Mouse (Mus musculus): ENCODE measurements at regions not wholly inside any gene's neighbourhood (a gene's known extent, or its start where the extent isn't known, plus 50 kb on each side); places are given as distances from the start of the nearest gene placed in this dataset.

DNA sequence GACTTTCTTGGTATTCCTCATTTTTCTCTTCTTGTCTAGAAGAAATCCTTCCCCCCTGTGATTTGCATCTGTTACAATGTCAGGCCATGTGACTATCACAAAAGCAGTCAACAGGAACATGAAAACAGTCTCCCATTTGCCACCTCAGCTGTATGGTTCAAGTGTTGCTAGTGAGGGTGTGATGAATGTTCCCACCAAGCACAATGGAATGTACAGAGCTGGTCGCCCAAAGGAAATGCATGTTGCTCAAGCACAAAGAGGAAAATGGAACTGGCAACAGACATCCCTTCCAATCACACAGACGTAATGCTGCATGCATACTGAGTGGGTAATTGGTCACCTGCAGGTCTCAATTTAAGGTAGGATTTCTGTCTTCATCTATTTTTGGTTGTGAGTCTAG lies 324.1 kb upstream of the BC052040 start:
- no peaks in the 10 kb centered on the region for H3K4me1 ChIP-seq (ENCODE audit: control insufficient read depth, insufficient read depth)
- H3K27ac ChIP-seq (ENCODE audit: low read depth): no peak overlapping the region
- no peak overlapping the region for H3K4me3 ChIP-seq (ENCODE audit: low read depth, low read length)
- DNase-seq (ENCODE audit: low spot score) (no peak), ATAC-seq (ENCODE audit: insufficient read depth, low read depth) (no peak)
- H3K36me3 ChIP-seq (replicated peaks; ENCODE audit: control insufficient read depth, insufficient read depth, low read length): no peaks in the 10 kb centered on the region
- H3K4me2 ChIP-seq (ENCODE audit: low read depth, low read length): no peak overlapping the region
- no peaks in the 10 kb centered on the region for H3K9me3 ChIP-seq (replicated peaks; ENCODE audit: control insufficient read depth, low read length)
- TF ChIP-seq EP300 (IDR thresholded peaks at IDR 0.05; ENCODE audit: low read depth): no peak
- TF ChIP-seq CTCF (IDR thresholded peaks at IDR 0.05; ENCODE audit: low read depth): no peak
- no peak overlapping the region for H3K9ac ChIP-seq (replicated peaks; ENCODE audit: low read depth, low read length)
- WGBS: 62% methylated on average over 2 of the region's 2 CpGs
- no peaks in the 10 kb centered on the region for H3K27me3 ChIP-seq (ENCODE audit: control insufficient read depth, insufficient read depth, low read length)

DNA sequence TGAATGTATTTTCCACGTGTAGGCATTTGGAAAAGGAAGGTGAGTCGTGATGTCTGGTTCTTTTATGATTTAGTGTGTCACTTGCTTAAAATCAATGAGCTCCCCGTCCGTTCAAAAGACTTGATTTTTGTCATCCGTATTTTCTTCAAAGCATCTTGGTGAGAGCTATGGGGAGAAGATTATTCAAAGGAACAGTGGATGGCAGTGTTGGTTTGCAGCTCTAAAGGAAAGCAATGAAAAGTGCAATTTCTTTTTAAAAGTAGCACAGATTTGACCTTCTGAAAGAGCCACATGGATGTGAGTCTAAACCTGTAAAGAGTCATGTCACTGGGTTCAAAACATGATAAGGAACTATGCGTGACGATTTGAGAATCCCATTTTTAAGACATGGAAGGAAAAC lies 313.3 kb upstream of the BC052040 start:
- Histone ChIP-seq H3K27me3 (ENCODE audit: control insufficient read depth, insufficient read depth, low read length) (no peaks in the 10 kb centered on the region), H3K36me3 (replicated peaks; ENCODE audit: control insufficient read depth, insufficient read depth, low read length) (no peaks in the 10 kb centered on the region), H3K4me3 (ENCODE audit: low read depth, low read length) (no peak overlapping the region), H3K9ac (replicated peaks; ENCODE audit: low read depth, low read length) (no peak overlapping the region), H3K9me3 (replicated peaks; ENCODE audit: control insufficient read depth, low read length) (no peaks in the 10 kb centered on the region), H3K27ac (ENCODE audit: low read depth) (no peak overlapping the region), H3K4me1 (ENCODE audit: control insufficient read depth, insufficient read depth) (no peaks in the 10 kb centered on the region), H3K4me2 (ENCODE audit: low read depth, low read length) (no peak overlapping the region)
- WGBS: 55% methylated on average over 7 of the region's 7 CpGs
- no peak for ATAC-seq (ENCODE audit: insufficient read depth, low read depth)
- DNase-seq (ENCODE audit: low spot score): no peak
- TF ChIP-seq CTCF (IDR thresholded peaks at IDR 0.05; ENCODE audit: low read depth) (no peak), EP300 (IDR thresholded peaks at IDR 0.05; ENCODE audit: low read depth) (no peak)

GRCm38 (mm10) chr2:115277421-115277820 lies 304.1 kb upstream of the BC052040 start:
- H3K4me3 ChIP-seq (ENCODE audit: low read depth, low read length): no peak overlapping the region
- H3K27me3 ChIP-seq (ENCODE audit: control insufficient read depth, insufficient read depth, low read length): no peaks in the 10 kb centered on the region
- 65% methylated on average over 4 of the region's 4 CpGs for WGBS
- DNase-seq (ENCODE audit: low spot score): no peak
- ATAC-seq (ENCODE audit: insufficient read depth, low read depth): no peak
- no peaks in the 10 kb centered on the region for H3K9me3 ChIP-seq (replicated peaks; ENCODE audit: control insufficient read depth, low read length)
- TF ChIP-seq CTCF (IDR thresholded peaks at IDR 0.05; ENCODE audit: low read depth): no peak
- TF ChIP-seq EP300 (IDR thresholded peaks at IDR 0.05; ENCODE audit: low read depth): no peak
- H3K9ac ChIP-seq (replicated peaks; ENCODE audit: low read depth, low read length): no peak overlapping the region
- no peak overlapping the region for H3K4me2 ChIP-seq (ENCODE audit: low read depth, low read length)
- H3K27ac ChIP-seq (ENCODE audit: low read depth): no peak overlapping the region
- no peaks in the 10 kb centered on the region for H3K4me1 ChIP-seq (ENCODE audit: control insufficient read depth, insufficient read depth)
- no peaks in the 10 kb centered on the region for H3K36me3 ChIP-seq (replicated peaks; ENCODE audit: control insufficient read depth, insufficient read depth, low read length)

- no peaks in the 10 kb centered on the region for H3K27me3 ChIP-seq (ENCODE audit: control insufficient read depth, insufficient read depth, low read length)
- DNase-seq (ENCODE audit: low spot score): no peak
- no peaks in the 10 kb centered on the region for H3K9me3 ChIP-seq (replicated peaks; ENCODE audit: control insufficient read depth, low read length)
- no peak overlapping the region for H3K4me3 ChIP-seq (ENCODE audit: low read depth, low read length)
- H3K36me3 ChIP-seq (replicated peaks; ENCODE audit: control insufficient read depth, insufficient read depth, low read length): no peaks in the 10 kb centered on the region
- no peaks in the 10 kb centered on the region for H3K4me1 ChIP-seq (ENCODE audit: control insufficient read depth, insufficient read depth)
- H3K9ac ChIP-seq (replicated peaks; ENCODE audit: low read depth, low read length): no peak overlapping the region
- H3K27ac ChIP-seq (ENCODE audit: low read depth): no peak overlapping the region
- TF ChIP-seq EP300 (IDR thresholded peaks at IDR 0.05; ENCODE audit: low read depth) (no peak), CTCF (IDR thresholded peaks at IDR 0.05; ENCODE audit: low read depth) (no peak)
- ATAC-seq (ENCODE audit: insufficient read depth, low read depth): no peak
- WGBS: 68% methylated on average over 2 of the region's 2 CpGs
- no peak overlapping the region for H3K4me2 ChIP-seq (ENCODE audit: low read depth, low read length)
Observed at GRCm38 (mm10) chr2:115293020-115293419, 288.5 kb upstream of the BC052040 start.

DNA sequence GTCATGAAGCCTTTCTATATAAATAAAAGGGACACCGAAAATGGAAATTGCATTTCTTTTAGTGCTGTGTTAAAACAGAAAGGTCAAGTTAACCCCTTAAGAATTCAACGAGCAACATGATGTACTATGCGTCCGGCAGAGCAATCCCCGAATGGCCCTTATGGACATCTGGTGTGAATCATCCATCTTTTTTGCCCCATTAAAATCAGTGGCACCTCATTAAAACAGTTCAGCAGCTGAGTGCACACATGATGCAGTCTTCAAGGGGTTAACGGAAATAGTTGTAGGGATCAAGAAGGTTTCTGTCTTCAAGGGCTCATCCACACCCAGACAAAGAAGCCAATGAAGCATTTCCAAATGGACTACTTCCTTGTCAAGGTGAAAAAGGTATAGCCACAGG lies 284.1 kb upstream of the BC052040 start:
- Histone ChIP-seq H3K9me3 (replicated peaks; ENCODE audit: control insufficient read depth, low read length) (no peaks in the 10 kb centered on the region), H3K27me3 (ENCODE audit: control insufficient read depth, insufficient read depth, low read length) (no peaks in the 10 kb centered on the region), H3K36me3 (replicated peaks; ENCODE audit: control insufficient read depth, insufficient read depth, low read length) (no peaks in the 10 kb centered on the region), H3K27ac (ENCODE audit: low read depth) (no peak overlapping the region), H3K9ac (replicated peaks; ENCODE audit: low read depth, low read length) (no peak overlapping the region), H3K4me3 (ENCODE audit: low read depth, low read length) (no peak overlapping the region), H3K4me2 (ENCODE audit: low read depth, low read length) (no peak overlapping the region), H3K4me1 (ENCODE audit: control insufficient read depth, insufficient read depth) (no peaks in the 10 kb centered on the region)
- WGBS: 87% methylated on average over 6 of the region's 6 CpGs
- TF ChIP-seq EP300 (IDR thresholded peaks at IDR 0.05; ENCODE audit: low read depth) (no peak), CTCF (IDR thresholded peaks at IDR 0.05; ENCODE audit: low read depth) (no peak)
- no peak for DNase-seq (ENCODE audit: low spot score)
- ATAC-seq (ENCODE audit: insufficient read depth, low read depth): no peak

DNA sequence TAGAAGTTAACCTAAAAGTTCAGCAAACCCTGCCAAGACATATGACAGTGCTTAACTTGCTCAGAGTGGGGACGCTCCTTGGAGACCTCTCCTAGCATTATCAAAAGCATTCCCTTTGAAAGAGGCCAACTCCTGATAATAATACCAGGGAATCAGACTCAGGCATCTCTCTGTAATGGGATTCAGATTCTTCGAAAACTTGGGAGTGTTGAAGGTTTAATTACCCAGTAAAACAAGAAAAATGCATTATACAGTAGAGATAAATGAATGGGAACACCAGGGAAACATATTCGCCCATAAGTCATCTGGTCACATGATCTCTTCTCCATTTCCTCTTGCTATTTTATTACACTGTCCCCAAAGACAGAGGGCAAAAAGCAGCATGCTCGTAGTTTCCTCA lies 274.3 kb upstream of the BC052040 start:
- Histone ChIP-seq H3K4me3 (ENCODE audit: low read depth, low read length) (no peak overlapping the region), H3K4me2 (ENCODE audit: low read depth, low read length) (no peak overlapping the region), H3K27me3 (ENCODE audit: control insufficient read depth, insufficient read depth, low read length) (no peaks in the 10 kb centered on the region), H3K27ac (ENCODE audit: low read depth) (no peak overlapping the region), H3K4me1 (ENCODE audit: control insufficient read depth, insufficient read depth) (no peaks in the 10 kb centered on the region), H3K9ac (replicated peaks; ENCODE audit: low read depth, low read length) (no peak overlapping the region), H3K36me3 (replicated peaks; ENCODE audit: control insufficient read depth, insufficient read depth, low read length) (no peaks in the 10 kb centered on the region), H3K9me3 (replicated peaks; ENCODE audit: control insufficient read depth, low read length) (no peaks in the 10 kb centered on the region)
- ATAC-seq (ENCODE audit: insufficient read depth, low read depth) (no peak), DNase-seq (ENCODE audit: low spot score) (no peak)
- 65% methylated on average over 4 of the region's 4 CpGs for WGBS
- TF ChIP-seq CTCF (IDR thresholded peaks at IDR 0.05; ENCODE audit: low read depth): no peak
- no peak for TF ChIP-seq EP300 (IDR thresholded peaks at IDR 0.05; ENCODE audit: low read depth)

Data from heart, postnatal 0 days (tissue).